Mouse (Mus musculus) CH12.LX (cell line): Measurements from ENCODE around the gene Svs1. TPM values are rescaled to one million over a fixed set of nuclear protein-coding genes. Genes with fewer than 3 reads are reported as not detected.

ENCODE experiments used
- DNase-seq: peaks from one replicate; pipeline ENCODE4 v3.0.0-alpha.2; 2013; ENCODE audit errors: extremely low read depth
- H3K27ac ChIP-seq: 2 replicates; pipeline ENCODE4 v1.5.1; 2012; ENCODE audit warnings: low read depth, mild to moderate bottlenecking, control low read depth, moderate library complexity; ENCODE audit not compliant: insufficient read depth
- H3K27me3 ChIP-seq: replicated peaks from 2 replicates; pipeline ENCODE3; 2012; ENCODE audit warnings: inconsistent platforms
- H3K36me3 ChIP-seq, 2 experiments: replicated peaks in 1 of 2; 2 replicates each; pipeline versions ENCODE3 to v1.6.1; 2012; ENCODE audit warnings: inconsistent platforms in 1 of 2, low read length in 1 of 2, mild to moderate bottlenecking in 1 of 2, mixed read lengths in 1 of 2, moderate library complexity in 1 of 2; ENCODE audit not compliant: control insufficient read depth in 1 of 2, insufficient read depth in 1 of 2
- H3K4me1 ChIP-seq, 2 experiments: 2 replicates each; pipeline ENCODE4 v1.6.1; 2012; ENCODE audit warnings: inconsistent platforms in 1 of 2, moderate library complexity in 1 of 2; ENCODE audit not compliant: insufficient read depth in 2 of 2, control insufficient read depth in 1 of 2
- H3K4me2 ChIP-seq: 2 replicates; pipeline ENCODE4 v1.6.1; 2012; ENCODE audit warnings: low read depth, mild to moderate bottlenecking, control low read depth; ENCODE audit not compliant: poor library complexity, insufficient read depth, severe bottlenecking
- H3K4me3 ChIP-seq, 3 experiments: fragments of 150-350 bp in 1 of 3; sonication (generic) in 1 of 3; replicated peaks in 1 of 3; 2 replicates each; pipeline versions ENCODE3 to v1.5.1; 2011 to 2012; ENCODE audit warnings: low read depth in 2 of 3, low read length in 2 of 3, mild to moderate bottlenecking in 2 of 3, moderate library complexity in 2 of 3, control low read depth in 1 of 3, improper control_type of control experiment in 1 of 3, inconsistent platforms in 1 of 3, mixed read lengths in 1 of 3; ENCODE audit not compliant: poor library complexity in 1 of 3
- H3K79me2 ChIP-seq: replicated peaks from 2 replicates; pipeline ENCODE4 v1.6.1; 2012; ENCODE audit warnings: mild to moderate bottlenecking, moderate library complexity; ENCODE audit not compliant: control insufficient read depth, poor library complexity, insufficient read depth, severe bottlenecking; ENCODE audit errors: extremely low read depth
- H3K9ac ChIP-seq: 2 replicates; pipeline ENCODE4 v1.6.1; 2012; ENCODE audit warnings: low read depth, mild to moderate bottlenecking, control low read depth, moderate library complexity; ENCODE audit not compliant: insufficient read depth
- H3K9me3 ChIP-seq: replicated peaks from 2 replicates; pipeline ENCODE3; 2012; ENCODE audit warnings: low read length, inconsistent platforms, mixed read lengths
- BHLHE40 ChIP-seq: IDR thresholded peaks from 2 replicates; pipeline ENCODE4 v1.6.1; 2011; ENCODE audit warnings: mild to moderate bottlenecking, low read depth, low read length, improper control_type of control experiment
- CHD1 ChIP-seq: IDR thresholded peaks from 2 replicates; pipeline ENCODE4 v1.6.1; 2012; ENCODE audit warnings: low read depth, low read length, improper control_type of control experiment, inconsistent platforms
- CHD2 ChIP-seq: IDR thresholded peaks from 2 replicates; pipeline ENCODE4 v1.6.1; 2011; ENCODE audit warnings: low read length, improper control_type of control experiment
- CTCF ChIP-seq, 2 experiments: IDR thresholded peaks in 1 of 2; conservative IDR thresholded peaks in 1 of 2; 2 replicates each; pipeline ENCODE4 v1.5.1; 2011 to 2012; ENCODE audit warnings: low read depth in 2 of 2, low read length in 2 of 2, improper control_type of control experiment in 1 of 2, inconsistent platforms in 1 of 2, mild to moderate bottlenecking in 1 of 2, moderate library complexity in 1 of 2
- ETS1 ChIP-seq: conservative IDR thresholded peaks from 2 replicates; pipeline ENCODE4 v1.6.1; 2012; ENCODE audit warnings: low read depth, mild to moderate bottlenecking, inconsistent platforms, low read length, improper control_type of control experiment, moderate library complexity
- GABPA ChIP-seq: IDR thresholded peaks from 2 replicates; pipeline ENCODE4 v1.6.1; 2012; ENCODE audit warnings: low read depth, low read length, improper control_type of control experiment, inconsistent platforms; ENCODE audit not compliant: insufficient replicate concordance
- IRF4 ChIP-seq: IDR thresholded peaks from 2 replicates; pipeline ENCODE4 v1.6.1; 2014; ENCODE audit warnings: low read depth, mild to moderate bottlenecking, inconsistent platforms, low read length, improper control_type of control experiment
- JUN ChIP-seq: IDR thresholded peaks from 2 replicates; pipeline ENCODE4 v1.6.1; 2011; ENCODE audit warnings: low read depth, mild to moderate bottlenecking, low read length, improper control_type of control experiment, moderate library complexity; ENCODE audit not compliant: insufficient read depth
- JUND ChIP-seq: conservative IDR thresholded peaks from 2 replicates; pipeline ENCODE4 v1.6.1; 2011; ENCODE audit warnings: low read depth, low read length, improper control_type of control experiment
- KAT2A ChIP-seq: IDR thresholded peaks from 2 replicates; pipeline ENCODE4 v1.6.1; 2012; ENCODE audit warnings: low read length, improper control_type of control experiment, inconsistent platforms; ENCODE audit not compliant: insufficient replicate concordance
- MAX ChIP-seq: IDR thresholded peaks from 2 replicates; pipeline ENCODE4 v1.6.1; 2011; ENCODE audit warnings: low read length, improper control_type of control experiment
- NELFE ChIP-seq: IDR thresholded peaks from 2 replicates; pipeline ENCODE4 v1.6.1; 2011; ENCODE audit warnings: low read depth, low read length, improper control_type of control experiment
- NRF1 ChIP-seq: IDR thresholded peaks from 2 replicates; pipeline ENCODE4 v1.6.1; 2014; ENCODE audit warnings: low read depth, mild to moderate bottlenecking, inconsistent platforms, low read length, improper control_type of control experiment, moderate library complexity
- PAX5 ChIP-seq: IDR thresholded peaks from 2 replicates; pipeline ENCODE4 v1.6.1; 2012; ENCODE audit warnings: low read length, inconsistent platforms, mixed read lengths
- POLR2AphosphoS2 ChIP-seq: IDR thresholded peaks from 2 replicates; pipeline ENCODE4 v1.6.1; 2011; ENCODE audit warnings: low read depth, low read length, improper control_type of control experiment
- RAD21 ChIP-seq: IDR thresholded peaks from 2 replicates; pipeline ENCODE4 v1.6.1; 2011; ENCODE audit warnings: low read depth, mild to moderate bottlenecking, low read length, improper control_type of control experiment, moderate library complexity
- RCOR1 ChIP-seq: conservative IDR thresholded peaks from 2 replicates; pipeline ENCODE4 v1.6.1; 2012; ENCODE audit warnings: low read depth, mild to moderate bottlenecking, inconsistent platforms, low read length, improper control_type of control experiment
- SIN3A ChIP-seq: IDR thresholded peaks from 2 replicates; pipeline ENCODE4 v1.6.1; 2012; ENCODE audit warnings: low read length, improper control_type of control experiment, inconsistent platforms
- SMC3 ChIP-seq: IDR thresholded peaks from 2 replicates; pipeline ENCODE4 v1.6.1; 2011; ENCODE audit warnings: low read depth, low read length, improper control_type of control experiment
- TBP ChIP-seq: conservative IDR thresholded peaks from 2 replicates; pipeline ENCODE4 v1.6.1; 2011; ENCODE audit warnings: low read depth, low read length, improper control_type of control experiment
- USF2 ChIP-seq: conservative IDR thresholded peaks from 2 replicates; pipeline ENCODE4 v1.6.1; 2011; ENCODE audit warnings: low read depth, low read length, improper control_type of control experiment
- ZKSCAN1 ChIP-seq: IDR thresholded peaks from 2 replicates; pipeline ENCODE4 v1.6.1; 2012; ENCODE audit warnings: low read depth, inconsistent platforms, low read length, improper control_type of control experiment, borderline replicate concordance
- ZNF384 ChIP-seq: IDR thresholded peaks from 2 replicates; pipeline ENCODE4 v1.6.1; 2012; ENCODE audit warnings: low read depth, low read length, improper control_type of control experiment, inconsistent platforms
- dilution Hi-C: fragments of 300-500 bp; cut with MboI; formaldehyde crosslinking; loops from 2 replicates; pipeline ENCODE4 v1.14.3; 2020; ENCODE audit warnings: low sequenced_read_pairs; ENCODE audit not compliant: extremely low pct_unique_long_range_greater_than_20kb, extremely low pct_ligation_motif_present
- in situ Hi-C: fragments of 300-500 bp; cut with MboI; formaldehyde crosslinking; loops from 3 replicates; pipeline ENCODE4 v1.14.3; 2019; ENCODE audit warnings: low sequenced_read_pairs, low pct_ligation_motif_present, low pct_unique_long_range_greater_than_20kb, mixed read lengths
- polyA plus RNA-seq: library from polyadenylated mRNA; unstranded; fragments of >175 nt; gene quantifications from 2 replicates; pipeline ENCODE4 v1.2.1, GENCODE M21; 2012; ENCODE audit warnings: low read depth; ENCODE audit not compliant: insufficient read length
- total RNA-seq, 2 experiments: library from RNA; depleted of rRNA; stranded (reverse); fragments of 300-350 nt in 1 of 2; fragments of >200 nt in 1 of 2; gene quantifications; 2 replicates each; pipeline ENCODE4 v1.2.3; 2012 to 2014

Svs1 gene
- total and polyA plus RNA-seq, 3 experiments: not detected

- TF ChIP-seq JUND (no peak), JUN (no peak)
Measured at GRCm38 (mm10) chr6:48967868-48968267, 18.8 kb upstream of the Svs1 start (continued).

GRCm38 (mm10) chr6:48974663-48975062, 12.0 kb upstream of the Svs1 start, which contains the start of gene Doxl2:
TSS of gene Doxl2 (plus strand) at chr6:48974963.
- in situ Hi-C loops (loop anchor here (25.0 kb wide), 1 partner anchor 337 kb away; the partner anchor contains the start of genes AI854703 and Gimap8), dilution Hi-C loops (no loop called here)
- H3K79me2 ChIP-seq: no peaks in the 10 kb centered on the region
- TF ChIP-seq JUND: no peak
- no peak for TF ChIP-seq ZNF384
- no peak for TF ChIP-seq SIN3A
- TF ChIP-seq CHD2: no peak
- TF ChIP-seq POLR2AphosphoS2: no peak
- TF ChIP-seq RAD21: no peak
- no peak for TF ChIP-seq KAT2A
- TF ChIP-seq MAX: no peak
- no peak for TF ChIP-seq CTCF (conservative IDR thresholded peaks at IDR 0.05 in 1 of 2, IDR thresholded peaks at IDR 0.05 in 1 of 2; ENCODE audit: low read depth in 2 of 2, low read length in 2 of 2)
- TF ChIP-seq BHLHE40: no peak
- TF ChIP-seq CHD1: no peak
- TF ChIP-seq SMC3: no peak
- TF ChIP-seq USF2: no peak
- no peak for TF ChIP-seq GABPA
- no peak for TF ChIP-seq NELFE
- TF ChIP-seq TBP: no peak
- no peak for TF ChIP-seq PAX5
- TF ChIP-seq NRF1: no peak
- TF ChIP-seq ETS1: no peak
- TF ChIP-seq IRF4: no peak
- H3K4me2 ChIP-seq: no peak within 1 kb of the TSS
- H3K4me3 ChIP-seq: no peak within 1 kb of the TSS
- H3K27ac ChIP-seq: no peak within 1 kb of the TSS
- H3K9me3 ChIP-seq: no peaks in the 10 kb centered on the region
- H3K9ac ChIP-seq: no peak within 1 kb of the TSS
- H3K36me3 ChIP-seq: no peaks in the 10 kb centered on the region
- H3K27me3 ChIP-seq: peaks cover 6% of the 10 kb centered on the region
- no peak for DNase-seq
- no peaks in the 10 kb centered on the region for H3K4me1 ChIP-seq

- H3K4me2 ChIP-seq: no peak overlapping the region
- no peak for DNase-seq
- no peak overlapping the region for H3K9ac ChIP-seq
- H3K27ac ChIP-seq: no peak overlapping the region
- in situ Hi-C loops: no loop called here
- dilution Hi-C loops: no loop called here
- H3K27me3 ChIP-seq: peaks cover 6% of the 10 kb centered on the region
- H3K4me3 ChIP-seq: no peak overlapping the region
- no peaks in the 10 kb centered on the region for H3K79me2 ChIP-seq
- H3K36me3 ChIP-seq: no peaks in the 10 kb centered on the region
- H3K9me3 ChIP-seq: no peaks in the 10 kb centered on the region
- H3K4me1 ChIP-seq: no peaks in the 10 kb centered on the region
- TF ChIP-seq ZKSCAN1 (no peak), RCOR1 (no peak), PAX5 (no peak)
Measured at GRCm38 (mm10) chr6:48979616-48980015, 7.0 kb upstream of the Svs1 start.
